Mouse (Mus musculus): ENCODE results near the gene Ltbp4.

DNA sequence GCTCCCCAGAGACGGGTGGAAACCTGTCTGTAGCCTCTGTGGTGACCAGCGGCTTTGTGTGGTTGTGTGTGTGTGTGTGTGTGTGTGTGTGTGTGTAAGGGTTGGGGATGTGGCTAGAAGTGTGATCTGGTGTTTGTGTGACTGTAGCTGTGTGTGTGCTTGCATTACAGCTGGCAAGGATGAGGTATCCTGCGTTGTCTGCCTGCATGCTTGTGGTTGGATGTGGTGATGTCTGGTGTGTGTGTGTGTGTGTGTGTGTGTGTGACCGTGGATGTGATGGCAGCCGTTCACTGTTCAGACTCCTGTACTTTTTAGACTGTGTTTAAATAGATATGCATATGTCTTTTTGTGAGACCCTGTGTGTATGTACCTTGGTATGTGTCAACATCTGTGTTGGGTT is 77.7 kb downstream of the Ltbp4 start:
- TF ChIP-seq CTCF (IDR thresholded peaks at IDR 0.05; ENCODE audit: borderline replicate concordance, insufficient read depth, low read depth, low read length) (no peak), POLR2A (IDR thresholded peaks at IDR 0.05; ENCODE audit: borderline replicate concordance, insufficient read depth, low read length) (no peak)

All from cerebellum, adult 2 months (tissue).